Mouse (Mus musculus) CH12.LX (cell line): ENCODE measurements at regions not wholly inside any gene's neighbourhood (a gene's known extent, or its start where the extent isn't known, plus 50 kb on each side); places are given as distances from the start of the nearest gene placed in this dataset.

Experiments
- CHD2 ChIP-seq: IDR thresholded peaks from 2 replicates; pipeline ENCODE4 v1.6.1; 2011; ENCODE audit warnings: low read length, improper control_type of control experiment
- CTCF ChIP-seq, 2 experiments: IDR thresholded peaks in 1 of 2; conservative IDR thresholded peaks in 1 of 2; 2 replicates each; pipeline ENCODE4 v1.5.1; 2011 to 2012; ENCODE audit warnings: low read depth in 2 of 2, low read length in 2 of 2, improper control_type of control experiment in 1 of 2, inconsistent platforms in 1 of 2, mild to moderate bottlenecking in 1 of 2, moderate library complexity in 1 of 2
- POLR2A ChIP-seq: IDR thresholded peaks from 2 replicates; pipeline ENCODE4 v1.6.1; 2011; ENCODE audit warnings: low read depth, mild to moderate bottlenecking, improper control_type of control experiment, low read length
- SMC3 ChIP-seq: IDR thresholded peaks from 2 replicates; pipeline ENCODE4 v1.6.1; 2011; ENCODE audit warnings: low read depth, low read length, improper control_type of control experiment
- TBP ChIP-seq: conservative IDR thresholded peaks from 2 replicates; pipeline ENCODE4 v1.6.1; 2011; ENCODE audit warnings: low read depth, low read length, improper control_type of control experiment
- UBTF ChIP-seq: IDR thresholded peaks from 2 replicates; pipeline ENCODE4 v1.6.1; 2012; ENCODE audit warnings: low read depth, mild to moderate bottlenecking, inconsistent platforms, low read length, improper control_type of control experiment, moderate library complexity
- ZMIZ1 ChIP-seq: IDR thresholded peaks from 2 replicates; pipeline ENCODE4 v1.6.1; 2012; ENCODE audit warnings: low read depth, mild to moderate bottlenecking, inconsistent platforms, low read length, improper control_type of control experiment

DNA sequence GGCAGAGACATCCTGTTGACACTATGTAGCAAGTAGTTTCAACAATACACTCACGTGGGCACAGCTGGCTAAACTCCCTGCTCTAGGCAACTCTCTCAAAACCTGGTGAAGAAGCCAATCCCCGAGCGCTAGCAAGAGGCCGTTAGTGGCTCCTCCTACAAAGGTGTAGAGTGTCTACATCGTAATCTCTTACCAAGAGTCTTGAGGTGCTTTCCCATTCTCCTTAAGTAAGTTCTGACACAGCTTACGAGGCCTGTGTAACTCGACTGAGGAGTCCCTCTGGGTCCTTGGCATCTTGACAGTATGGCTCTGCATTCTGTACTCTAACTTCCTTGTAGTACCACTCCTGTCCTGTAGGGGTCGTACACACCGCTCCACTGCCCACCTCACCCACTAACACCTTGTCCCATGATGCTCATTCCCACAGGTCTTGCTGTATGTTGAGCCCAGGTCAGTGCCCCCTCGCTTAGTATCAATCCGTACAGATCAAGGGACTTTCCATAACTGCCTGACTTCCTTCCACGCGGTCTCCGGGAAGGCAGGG lies 167.7 kb upstream of the Plxnc1 start:
- TF ChIP-seq CTCF (conservative IDR thresholded peaks at IDR 0.05 in 1 of 2, IDR thresholded peaks at IDR 0.05 in 1 of 2; ENCODE audit: low read depth in 2 of 2, low read length in 2 of 2) = peak; percentile 57 to 64; a peak in 3 of 4 replicates
- TF ChIP-seq UBTF = no peak
- TF ChIP-seq ZMIZ1 = no peak
- TF ChIP-seq TBP = no peak
- TF ChIP-seq POLR2A = no peak
- peak; percentile 52 for TF ChIP-seq SMC3
- TF ChIP-seq CHD2 = no peak
